Mouse (Mus musculus): Measurements from ENCODE around the gene Sgsm1.

DNA sequence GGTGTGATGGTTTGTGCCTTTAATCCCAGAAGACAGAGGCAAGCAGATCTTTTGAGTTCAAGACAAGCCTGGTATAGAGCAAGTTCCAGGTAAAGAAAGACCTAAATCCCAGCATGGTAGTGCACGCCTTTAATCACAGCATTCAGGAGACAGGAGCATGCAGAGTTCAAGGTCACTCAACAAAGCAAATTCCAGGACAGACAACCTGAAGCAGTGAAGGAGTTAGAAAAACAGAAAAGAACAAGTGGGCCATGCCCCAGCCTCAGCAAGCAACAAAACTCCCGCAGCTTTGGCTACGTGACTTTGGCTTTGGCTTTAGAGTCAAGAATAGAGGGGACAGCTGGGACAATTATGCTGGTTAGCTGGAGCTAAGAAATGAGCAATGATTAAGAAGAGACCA is 19.6 kb upstream of the Sgsm1 start:
- no peak for TF ChIP-seq POLR2A (IDR thresholded peaks at IDR 0.05; ENCODE audit: low read depth, low read length)
- no peak for TF ChIP-seq CTCF (conservative IDR thresholded peaks at IDR 0.05; ENCODE audit: insufficient read depth, insufficient read length, low read depth, low read length)
